Mouse (Mus musculus): ENCODE data around the gene Med13.
"Not testable (repeated sequence)": the region's sequence is repeated elsewhere in the genome, so short reads cannot be mapped to it uniquely, and the experiment has no call there.

The Med13 gene

DNA sequence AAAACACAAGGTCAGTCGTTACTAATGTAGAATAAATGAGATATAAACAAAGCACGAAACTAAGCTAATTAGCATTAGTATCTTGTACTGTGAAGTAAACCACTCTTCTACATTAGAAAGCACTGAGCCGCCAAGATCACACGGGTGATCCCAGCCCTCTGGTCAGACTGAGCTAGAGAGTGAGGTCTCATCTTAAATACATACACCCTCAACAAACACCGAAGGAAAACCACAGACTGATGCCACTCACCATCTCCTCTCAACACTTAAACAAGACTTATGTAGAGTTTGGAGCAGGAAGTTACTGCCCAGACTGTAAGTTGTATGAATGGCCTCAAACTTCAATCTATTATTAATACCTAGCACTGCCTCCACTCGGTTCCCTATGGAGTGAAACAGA lies 47.1 kb downstream of the Med13 start:
- DNase-seq (ENCODE audit: low read depth, low spot score): no peak

DNA sequence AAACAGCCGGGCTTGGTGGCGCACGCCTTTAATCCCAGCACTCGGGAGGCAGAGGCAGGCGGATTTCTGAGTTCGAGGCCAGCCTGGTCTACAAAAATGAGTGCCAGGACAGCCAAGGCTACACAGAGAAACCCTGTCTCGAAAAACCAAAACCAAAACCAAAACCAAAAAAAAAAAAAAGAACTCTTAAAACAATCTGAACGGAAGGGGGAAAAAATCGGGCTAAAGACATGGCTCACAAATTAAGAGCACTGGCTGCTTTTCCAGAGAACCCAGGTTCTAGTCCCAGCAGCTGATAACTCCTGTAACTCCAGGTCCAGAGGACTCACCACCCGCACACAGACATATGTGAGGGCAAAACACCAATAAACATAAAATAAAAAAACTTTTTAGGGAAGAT lies 65.2 kb downstream of the Med13 start:
- DNase-seq (ENCODE audit: low read depth, low spot score): not testable (repeated sequence)

- no peak for DNase-seq (ENCODE audit: low read depth, low spot score)
Measured at GRCm38 (mm10) chr11:86291714-86292113, 65.7 kb downstream of the Med13 start.

GRCm38 (mm10) chr11:86285729-86286128 lies 71.7 kb downstream of the Med13 start:
- DNase-seq (ENCODE audit: low read depth, low spot score): no peak

DNA sequence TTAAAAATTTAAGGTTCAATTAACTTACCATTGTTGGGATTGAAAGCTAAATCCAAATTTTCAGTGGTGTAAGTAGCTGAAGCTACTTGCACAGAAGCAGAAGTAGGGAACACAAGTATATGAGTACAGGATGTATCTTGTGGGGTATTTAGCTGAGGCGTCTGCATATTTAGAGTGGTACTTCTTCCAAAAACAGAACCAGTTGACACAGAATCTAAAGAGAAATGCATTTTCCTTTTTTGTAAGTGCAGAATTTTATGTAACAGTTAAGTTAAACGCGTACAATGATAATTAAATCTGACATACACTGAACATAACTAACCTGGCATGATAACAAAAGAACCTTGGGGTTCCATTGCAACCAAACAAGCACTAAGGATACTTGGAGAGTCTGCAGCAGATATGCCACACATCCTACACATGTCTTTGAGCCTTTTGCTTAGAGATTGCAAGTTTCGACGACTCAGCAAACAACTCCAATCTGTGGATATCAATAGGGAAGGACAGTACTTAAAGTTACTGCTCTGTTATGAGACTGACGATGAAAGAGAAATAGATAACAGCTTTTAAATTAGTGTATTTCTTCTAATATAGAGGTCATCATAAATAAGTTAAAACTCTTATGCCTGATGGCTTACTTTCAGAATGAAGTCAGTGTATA lies 78.8 kb downstream of the Med13 start:
- no peak for DNase-seq (ENCODE audit: low read depth, low spot score)

GRCm38 (mm10) chr11:86257460-86258076 lies 99.8 kb downstream of the Med13 start, which contains the start of gene Ints2:
Ints2 (minus strand) TSS chr11:86257575.
- peak; percentile 97 for DNase-seq (ENCODE audit: low read depth, low spot score)

GRCm38 (mm10) chr11:86257054-86257453 lies 100.3 kb downstream of the Med13 start:
- DNase-seq (ENCODE audit: low read depth, low spot score): no peak

DNA sequence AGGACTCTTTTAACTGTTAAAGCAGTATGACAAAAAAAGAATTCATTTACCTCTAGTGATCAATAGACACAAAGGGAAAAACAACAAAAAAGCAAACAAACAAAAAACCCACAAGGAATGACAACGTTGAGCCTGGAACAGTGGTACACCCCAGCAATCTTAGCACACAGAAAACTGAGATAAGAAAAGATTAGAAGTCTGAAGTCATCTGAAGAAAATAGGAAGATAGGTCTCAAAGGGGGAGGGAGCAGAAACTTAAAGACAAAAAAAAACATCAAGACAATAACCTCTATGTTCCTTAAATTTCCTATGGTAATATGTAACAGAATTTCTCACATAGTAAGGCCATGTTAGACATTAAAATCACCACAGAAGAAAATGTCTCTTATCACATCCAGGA lies 104.1 kb downstream of the Med13 start:
- no peak for DNase-seq (ENCODE audit: low read depth, low spot score)

- no peak for DNase-seq (ENCODE audit: low read depth, low spot score)
Measured at GRCm38 (mm10) chr11:86232446-86232845, 125.0 kb downstream of the Med13 start.

- no peak for DNase-seq (ENCODE audit: low read depth, low spot score)
Measured at GRCm38 (mm10) chr11:86231781-86232350, 125.5 kb downstream of the Med13 start.

DNA sequence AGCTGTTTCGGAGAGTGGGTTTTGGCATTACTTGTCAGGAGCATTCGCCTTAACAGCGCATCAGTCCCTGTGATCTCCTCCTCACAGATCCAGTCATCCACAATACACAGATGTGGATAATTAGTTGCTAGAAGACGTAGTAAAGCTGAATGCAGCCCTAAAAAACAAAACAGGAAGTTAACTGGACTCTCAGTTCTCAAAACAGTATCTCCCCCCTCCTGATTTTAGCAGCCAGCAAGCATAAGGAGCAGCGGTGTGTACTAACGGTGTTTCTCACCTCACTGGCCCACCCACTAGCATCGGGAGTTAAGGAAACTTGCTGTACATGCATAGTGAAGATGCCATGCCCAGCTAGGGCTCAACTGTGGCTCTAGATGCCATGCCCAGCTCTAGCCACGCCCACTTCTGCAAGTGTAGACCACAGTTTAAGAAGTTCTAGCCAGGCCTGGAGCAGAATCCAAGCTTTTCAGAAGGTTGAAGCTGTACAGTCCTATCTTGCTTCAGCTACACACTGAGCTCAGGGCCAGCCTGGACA lies 130.7 kb downstream of the Med13 start:
- DNase-seq (ENCODE audit: low read depth, low spot score): no peak

GRCm38 (mm10) chr11:86225761-86226160 lies 131.6 kb downstream of the Med13 start:
- no peak for DNase-seq (ENCODE audit: low read depth, low spot score)
